Mouse (Mus musculus): Measurements from ENCODE around the gene Klf6. TPM values are rescaled to one million over a fixed set of nuclear protein-coding genes. Genes with fewer than 3 reads are reported as not detected.

The Klf6 gene
- polyA plus RNA-seq, 1 experiment from 2014 or later, result 91.3 TPM

- H3K4me3 ChIP-seq (replicated peaks; ENCODE audit: low read length), result no peak overlapping the region
- no peak overlapping the region for H3K9ac ChIP-seq (replicated peaks; ENCODE audit: low read depth, low read length)
- no peaks in the 10 kb centered on the region for H3K27me3 ChIP-seq (replicated peaks; ENCODE audit: control insufficient read depth, insufficient read depth, low read length)
- H3K36me3 ChIP-seq (ENCODE audit: control insufficient read depth, insufficient read depth), result no peaks in the 10 kb centered on the region
- no peaks in the 10 kb centered on the region for H3K4me1 ChIP-seq (replicated peaks; ENCODE audit: control insufficient read depth, insufficient read depth, low read length)
- ATAC-seq, result no peak
- WGBS, result 92% methylated on average over 4 of the region's 4 CpGs
- no peak overlapping the region for H3K4me2 ChIP-seq (ENCODE audit: low read length)
- no peak overlapping the region for H3K27ac ChIP-seq (ENCODE audit: low read length)
- no peaks in the 10 kb centered on the region for H3K9me3 ChIP-seq (ENCODE audit: control insufficient read depth, low read length)
Measured at GRCm38 (mm10) chr13:5919966-5920365, 58.7 kb downstream of the Klf6 start.

Small RNA genes lying within 50 kb of the gene (microRNA-seq; reads per million reads assigned to microRNA genes)
- gene Gm26043, result not detected
